Mouse (Mus musculus): ENCODE measurements around the gene 1700113H08Rik. TPM values are rescaled to one million over a fixed set of nuclear protein-coding genes. Genes with fewer than 3 reads are reported as not detected.

Gene 1700113H08Rik
- polyA plus RNA-seq, 1 experiment from 2014 or later: 0.37 TPM

DNA sequence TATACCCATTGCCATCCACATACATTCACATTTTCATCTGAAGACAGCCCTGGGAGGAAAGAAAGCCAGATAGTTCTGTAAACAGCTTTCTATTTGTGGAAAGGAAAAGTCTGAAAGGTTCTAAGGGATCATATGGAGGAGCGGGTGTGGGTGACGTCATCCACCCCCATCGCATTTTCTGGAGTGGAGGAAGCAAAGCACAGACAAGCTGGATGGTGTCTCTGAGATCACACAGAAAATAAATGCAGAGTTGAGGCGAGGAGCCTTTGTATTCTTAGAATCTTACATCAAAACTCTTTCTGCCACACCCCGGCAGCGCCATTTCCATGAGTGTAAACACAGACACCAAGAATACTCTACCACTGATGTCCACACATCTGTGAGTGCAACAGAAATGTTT is 26.4 kb downstream of the 1700113H08Rik start:
- H3K9ac ChIP-seq (replicated peaks): no peak overlapping the region
- WGBS: 92% methylated on average over 6 of the region's 6 CpGs
- H3K36me3 ChIP-seq: no peaks in the 10 kb centered on the region
- no peak overlapping the region for H3K27ac ChIP-seq (replicated peaks)
- no peaks in the 10 kb centered on the region for H3K4me1 ChIP-seq
- no peak overlapping the region for H3K4me3 ChIP-seq (replicated peaks)
- H3K9me3 ChIP-seq (replicated peaks): no peaks in the 10 kb centered on the region
- H3K4me2 ChIP-seq: no peak overlapping the region
- no peaks in the 10 kb centered on the region for H3K27me3 ChIP-seq (replicated peaks)
- ATAC-seq (ENCODE audit: low FRiP score): no peak

DNA sequence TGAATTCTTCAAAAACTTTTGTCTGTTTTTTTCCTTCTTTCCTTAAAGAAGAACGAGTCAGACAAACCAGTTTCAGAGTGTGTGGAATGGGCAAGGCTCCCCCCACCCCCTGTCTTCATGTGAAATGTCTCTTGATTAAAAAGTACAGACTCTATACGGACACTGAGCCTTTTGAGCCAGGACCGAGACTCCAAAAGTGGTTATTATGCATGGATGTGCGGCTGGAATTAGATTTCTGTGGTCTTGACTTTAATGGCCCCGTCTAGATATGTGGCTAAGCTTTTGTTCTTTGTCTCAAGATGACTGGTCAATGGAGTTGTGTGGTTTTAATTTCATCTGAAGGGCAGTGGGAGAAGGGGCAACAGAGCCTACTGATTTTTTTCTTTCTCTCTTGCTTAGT is 29.8 kb downstream of the 1700113H08Rik start:
- no peaks in the 10 kb centered on the region for H3K36me3 ChIP-seq
- H3K27me3 ChIP-seq (replicated peaks): no peaks in the 10 kb centered on the region
- ATAC-seq (ENCODE audit: low FRiP score): no peak
- no peak overlapping the region for H3K27ac ChIP-seq (replicated peaks)
- no peak overlapping the region for H3K9ac ChIP-seq (replicated peaks)
- H3K4me1 ChIP-seq: no peaks in the 10 kb centered on the region
- H3K4me2 ChIP-seq: no peak overlapping the region
- no peak overlapping the region for H3K4me3 ChIP-seq (replicated peaks)
- WGBS: 35% methylated on average over 5 of the region's 5 CpGs
- no peaks in the 10 kb centered on the region for H3K9me3 ChIP-seq (replicated peaks)

DNA sequence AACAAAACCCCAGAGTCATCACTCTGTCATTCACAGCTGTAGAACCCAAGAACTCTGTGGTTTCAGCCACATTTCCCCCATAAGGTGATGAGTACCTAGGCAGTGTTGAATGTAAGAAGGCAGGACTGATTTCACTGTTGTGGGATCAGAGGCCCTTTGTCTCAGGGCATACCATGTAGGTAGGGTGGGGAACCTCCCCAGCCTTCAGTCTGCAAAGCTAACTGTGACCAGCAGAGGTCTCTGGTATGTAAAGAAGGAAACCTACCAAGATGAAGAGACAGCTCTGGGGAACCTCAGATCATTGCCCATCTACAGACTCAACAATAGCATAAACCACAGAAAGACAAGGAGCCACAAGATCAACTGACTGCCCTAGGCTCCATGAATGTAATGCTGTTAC is 36.4 kb downstream of the 1700113H08Rik start:
- Histone ChIP-seq H3K36me3 (no peaks in the 10 kb centered on the region), H3K27me3 (replicated peaks) (no peaks in the 10 kb centered on the region), H3K4me3 (replicated peaks) (no peak overlapping the region), H3K9ac (replicated peaks) (no peak overlapping the region), H3K4me2 (no peak overlapping the region), H3K4me1 (no peaks in the 10 kb centered on the region), H3K27ac (replicated peaks) (no peak overlapping the region), H3K9me3 (replicated peaks) (no peaks in the 10 kb centered on the region)
- no peak for ATAC-seq (ENCODE audit: low FRiP score)

DNA sequence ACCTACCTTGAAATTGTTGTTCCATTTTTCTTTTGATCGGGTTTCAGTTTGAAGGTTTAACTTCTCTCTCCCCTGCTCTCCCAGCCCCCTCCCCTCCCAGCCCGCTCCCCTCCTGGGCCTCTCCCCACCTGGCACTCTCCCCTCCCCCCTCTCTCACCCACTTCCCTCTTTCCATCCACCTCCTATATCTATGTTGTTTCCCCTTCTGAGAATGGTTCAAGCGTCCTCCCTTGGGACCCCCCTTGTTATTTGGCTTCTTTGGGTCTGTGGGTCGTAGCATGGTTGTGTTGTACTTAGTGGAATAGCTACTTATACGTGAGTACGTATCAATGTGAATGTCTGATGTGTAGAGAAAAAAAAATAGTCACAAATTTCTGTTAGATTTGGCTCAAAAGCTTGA is 40.9 kb downstream of the 1700113H08Rik start:
- WGBS: 55% methylated on average over 6 of the region's 6 CpGs
- Histone ChIP-seq H3K36me3 (no peaks in the 10 kb centered on the region), H3K4me2 (no peak overlapping the region), H3K27me3 (replicated peaks) (no peaks in the 10 kb centered on the region), H3K4me3 (replicated peaks) (no peak overlapping the region), H3K27ac (replicated peaks) (no peak overlapping the region), H3K4me1 (peaks cover 10% of the 10 kb centered on the region; the same call in 1 of the 2 replicates), H3K9ac (replicated peaks) (no peak overlapping the region), H3K9me3 (replicated peaks) (no peaks in the 10 kb centered on the region)
- ATAC-seq (ENCODE audit: low FRiP score): no peak

DNA sequence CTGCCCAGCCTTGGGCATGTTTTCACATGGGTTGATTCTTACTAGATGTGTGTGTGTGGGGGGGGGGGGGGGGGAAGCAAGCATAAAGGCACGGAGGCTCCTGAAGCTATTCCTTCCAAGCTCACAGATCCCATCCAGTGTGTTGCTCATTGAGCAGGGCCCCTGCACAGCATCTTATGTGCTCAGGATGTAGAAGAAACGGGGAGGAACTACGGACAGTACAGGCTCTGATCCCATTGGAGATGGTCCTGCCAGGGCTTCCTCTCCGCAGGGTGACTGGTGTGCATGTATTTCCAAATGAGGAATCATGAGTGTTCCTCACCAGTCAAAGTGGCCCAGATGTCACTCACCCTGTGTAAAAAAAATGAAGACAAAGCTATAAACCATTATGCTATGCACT is 42.8 kb downstream of the 1700113H08Rik start:
- 39% methylated on average over 4 of the region's 4 CpGs for whole genome bisulfite sequencing
- no peak overlapping the region for H3K4me3 ChIP-seq (replicated peaks)
- peaks cover 10% of the 10 kb centered on the region; the same call in 1 of the 2 replicates for H3K4me1 ChIP-seq
- ATAC-seq (ENCODE audit: low FRiP score): no peak
- no peak overlapping the region for H3K9ac ChIP-seq (replicated peaks)
- H3K27ac ChIP-seq (replicated peaks): no peak overlapping the region
- no peak overlapping the region for H3K4me2 ChIP-seq
- no peaks in the 10 kb centered on the region for H3K9me3 ChIP-seq (replicated peaks)
- H3K27me3 ChIP-seq (replicated peaks): no peaks in the 10 kb centered on the region
- no peaks in the 10 kb centered on the region for H3K36me3 ChIP-seq

DNA sequence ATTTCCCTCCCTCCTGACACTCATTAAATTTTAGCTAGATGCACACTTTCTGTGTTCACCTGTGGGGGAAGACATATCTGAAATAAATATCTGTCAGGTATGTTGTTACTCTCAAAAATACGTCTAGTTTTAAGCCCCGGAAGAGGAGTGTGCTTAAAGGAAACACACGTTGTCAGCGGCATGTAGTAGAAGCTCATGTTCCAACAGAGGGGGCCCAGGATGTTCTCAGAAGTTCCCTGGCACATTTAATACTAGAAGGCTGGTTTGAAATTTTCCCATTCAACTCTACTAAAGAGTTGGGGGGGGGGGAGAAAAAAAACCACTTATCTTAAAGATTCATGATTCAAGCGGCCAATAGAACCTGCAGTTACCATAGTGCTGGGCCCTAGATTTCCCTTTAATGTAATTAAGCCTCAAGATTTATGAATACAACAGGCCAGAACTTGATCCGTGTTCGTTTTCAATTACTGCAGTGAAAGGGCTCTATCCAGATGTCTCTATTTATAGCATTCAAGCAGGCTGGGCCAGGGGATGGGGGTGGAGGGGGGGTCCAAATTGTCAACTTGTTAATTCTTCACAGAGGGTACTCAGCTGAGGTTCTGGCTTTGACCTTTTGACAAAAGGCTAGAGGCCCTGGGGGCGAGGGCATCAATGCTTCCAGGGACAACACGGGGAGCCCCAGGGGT is 43.6 kb downstream of the 1700113H08Rik start:
- 10% methylated on average over 9 of the region's 9 CpGs for WGBS
- Histone ChIP-seq H3K9ac (replicated peaks) (no peak overlapping the region), H3K4me2 (no peak overlapping the region), H3K27ac (replicated peaks) (no peak overlapping the region), H3K9me3 (replicated peaks) (no peaks in the 10 kb centered on the region), H3K27me3 (replicated peaks) (no peaks in the 10 kb centered on the region), H3K36me3 (no peaks in the 10 kb centered on the region), H3K4me3 (replicated peaks) (no peak overlapping the region), H3K4me1 (peaks cover 10% of the 10 kb centered on the region; the same call in 1 of the 2 replicates)
- peak; percentile 65 for ATAC-seq (ENCODE audit: low FRiP score)

DNA sequence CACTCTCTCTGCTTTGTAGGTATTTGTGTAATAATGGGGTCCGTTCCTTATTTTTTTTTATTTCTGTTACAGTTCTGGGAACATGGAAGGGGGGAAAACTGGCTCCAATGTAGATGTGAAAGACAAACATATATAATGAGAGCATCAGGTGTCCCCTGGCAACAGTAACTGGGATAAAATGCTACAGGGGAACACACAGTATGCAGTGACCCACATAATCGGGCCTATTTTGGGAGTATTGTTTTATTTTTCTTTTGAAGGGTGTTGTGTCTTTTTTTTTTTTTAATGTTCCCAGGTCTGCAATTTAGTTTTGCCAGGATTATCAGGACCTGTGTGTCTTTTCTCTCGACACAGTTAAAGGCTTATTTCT is 44.1 kb downstream of the 1700113H08Rik start:
- WGBS: 11% methylated on average over 3 of the region's 3 CpGs
- Histone ChIP-seq H3K4me3 (replicated peaks) (no peak overlapping the region), H3K4me1 (peaks cover 10% of the 10 kb centered on the region; the same call in 1 of the 2 replicates), H3K36me3 (no peaks in the 10 kb centered on the region), H3K9ac (replicated peaks) (no peak overlapping the region), H3K27me3 (replicated peaks) (no peaks in the 10 kb centered on the region), H3K4me2 (no peak overlapping the region), H3K27ac (replicated peaks) (no peak overlapping the region), H3K9me3 (replicated peaks) (no peaks in the 10 kb centered on the region)
- no peak for ATAC-seq (ENCODE audit: low FRiP score)

DNA sequence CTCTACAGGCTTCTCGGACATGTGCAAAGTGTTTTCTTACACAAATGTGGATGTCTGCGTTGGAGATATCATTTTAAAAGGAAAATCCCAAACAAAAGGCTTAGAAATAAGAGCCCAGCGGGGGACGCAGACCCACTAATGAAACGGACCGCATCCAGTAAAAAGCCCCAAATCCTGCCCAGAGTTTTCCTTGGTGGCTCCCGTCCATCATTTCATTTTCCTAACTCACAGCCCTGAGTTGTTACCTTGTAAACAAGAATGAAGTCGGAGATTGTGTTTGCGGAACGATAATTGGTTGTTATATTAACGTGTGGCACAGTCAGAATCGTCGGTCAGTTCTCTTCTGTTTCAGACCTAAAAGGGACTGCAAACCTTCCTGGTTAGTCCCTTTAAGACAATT is 44.6 kb downstream of the 1700113H08Rik start:
- no peak overlapping the region for H3K4me3 ChIP-seq (replicated peaks)
- peaks cover 10% of the 10 kb centered on the region; the same call in 1 of the 2 replicates for H3K4me1 ChIP-seq
- H3K36me3 ChIP-seq: no peaks in the 10 kb centered on the region
- no peak overlapping the region for H3K27ac ChIP-seq (replicated peaks)
- peak overlapping the region; percentile 16; the same call in 1 of the 2 replicates for H3K4me2 ChIP-seq
- no peaks in the 10 kb centered on the region for H3K27me3 ChIP-seq (replicated peaks)
- WGBS: 28% methylated on average over 13 of the region's 13 CpGs
- H3K9ac ChIP-seq (replicated peaks): no peak overlapping the region
- H3K9me3 ChIP-seq (replicated peaks): no peaks in the 10 kb centered on the region
- ATAC-seq (ENCODE audit: low FRiP score): no peak

DNA sequence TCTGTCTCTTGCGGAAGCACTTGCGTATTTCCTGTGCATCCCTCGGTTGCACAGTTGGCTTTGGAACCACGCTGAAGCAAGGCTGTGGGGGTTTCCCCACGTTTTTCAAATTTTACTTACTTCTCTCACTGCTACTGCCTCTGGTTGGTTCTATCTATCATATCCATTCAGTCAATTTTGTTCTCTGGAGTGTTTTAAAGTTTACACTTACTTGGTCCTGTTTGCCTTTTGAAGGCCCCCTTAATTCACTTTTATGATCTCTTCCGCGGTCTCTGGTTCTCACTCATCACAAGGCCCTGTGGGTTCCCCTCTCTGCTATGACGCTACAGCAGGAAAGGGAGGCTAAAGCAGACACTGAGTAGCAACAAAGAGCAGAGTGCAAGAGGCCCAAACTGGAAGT is 45.4 kb downstream of the 1700113H08Rik start:
- no peak overlapping the region for H3K27ac ChIP-seq (replicated peaks)
- ATAC-seq (ENCODE audit: low FRiP score): no peak
- no peak overlapping the region for H3K9ac ChIP-seq (replicated peaks)
- H3K27me3 ChIP-seq (replicated peaks): no peaks in the 10 kb centered on the region
- H3K4me1 ChIP-seq: peaks cover 10% of the 10 kb centered on the region; the same call in 1 of the 2 replicates
- no peak overlapping the region for H3K4me2 ChIP-seq
- H3K36me3 ChIP-seq: no peaks in the 10 kb centered on the region
- H3K4me3 ChIP-seq (replicated peaks): no peak overlapping the region
- 28% methylated on average over 8 of the region's 8 CpGs for WGBS
- H3K9me3 ChIP-seq (replicated peaks): no peaks in the 10 kb centered on the region

DNA sequence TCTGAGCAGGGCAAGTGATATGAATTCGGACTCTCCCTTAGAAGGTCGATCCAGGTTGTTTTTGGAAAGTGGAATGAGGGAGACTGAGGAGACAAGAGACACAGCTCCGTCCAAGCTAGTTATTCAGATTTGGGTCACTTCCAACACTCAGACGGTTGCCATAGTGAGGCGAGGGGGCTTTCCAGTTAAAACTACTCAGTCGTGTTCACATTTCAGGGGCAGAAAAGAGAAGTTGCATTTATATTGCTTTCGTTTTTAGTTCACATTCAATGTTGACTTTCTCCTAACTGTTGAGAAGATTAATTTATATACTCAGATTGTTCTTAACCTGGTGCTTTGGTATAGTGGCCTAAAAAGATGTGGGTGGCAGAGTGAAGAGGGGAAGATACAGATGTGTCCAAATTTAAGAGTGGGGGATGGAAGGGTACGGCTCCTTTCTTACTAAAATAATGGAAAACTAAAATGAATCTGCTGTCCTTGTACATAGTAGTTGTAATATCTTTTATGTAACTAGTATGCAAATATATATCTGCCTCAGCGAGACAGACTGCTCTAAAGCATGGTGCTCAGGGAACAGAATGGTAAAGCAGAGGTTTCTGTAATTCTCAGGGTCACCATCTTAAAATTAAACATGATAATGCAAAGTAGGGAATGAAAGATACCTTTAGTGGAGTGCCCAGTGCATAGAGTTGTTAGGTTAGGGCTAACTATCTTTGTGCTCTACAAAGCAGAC is 49.9 kb downstream of the 1700113H08Rik start:
- peaks cover 5% of the 10 kb centered on the region; the same call in 1 of the 2 replicates for H3K4me1 ChIP-seq
- H3K9ac ChIP-seq (replicated peaks): no peak overlapping the region
- no peak overlapping the region for H3K27ac ChIP-seq (replicated peaks)
- no peaks in the 10 kb centered on the region for H3K36me3 ChIP-seq
- no peak overlapping the region for H3K4me3 ChIP-seq (replicated peaks)
- no peak for ATAC-seq (ENCODE audit: low FRiP score)
- no peak overlapping the region for H3K4me2 ChIP-seq
- 65% methylated on average over 9 of the region's 9 CpGs for WGBS
- no peaks in the 10 kb centered on the region for H3K9me3 ChIP-seq (replicated peaks)
- no peaks in the 10 kb centered on the region for H3K27me3 ChIP-seq (replicated peaks)

DNA sequence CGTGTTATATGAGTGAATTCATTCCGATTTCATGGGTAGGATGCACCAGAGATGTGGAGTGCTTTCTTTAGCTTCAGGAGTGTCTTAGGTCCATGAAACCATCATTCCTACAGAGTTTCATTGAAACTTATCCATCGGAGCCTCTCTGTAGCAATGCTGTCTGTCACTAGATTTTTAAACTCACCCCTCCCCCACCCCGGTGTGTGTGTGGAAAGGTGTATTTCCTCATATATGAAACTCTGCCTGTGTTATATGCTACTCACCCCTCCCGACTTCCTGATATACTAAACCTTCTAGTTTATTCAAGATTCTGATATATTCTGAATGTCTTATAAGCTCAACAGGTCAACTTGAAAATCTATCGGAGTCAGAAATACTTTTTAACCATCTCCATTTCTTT is 50.5 kb downstream of the 1700113H08Rik start:
- Histone ChIP-seq H3K27me3 (replicated peaks) (no peaks in the 10 kb centered on the region), H3K36me3 (no peaks in the 10 kb centered on the region), H3K4me2 (no peak overlapping the region), H3K4me3 (replicated peaks) (no peak overlapping the region), H3K9ac (replicated peaks) (no peak overlapping the region), H3K4me1 (peaks cover 1% of the 10 kb centered on the region; the same call in 1 of the 2 replicates), H3K9me3 (replicated peaks) (no peaks in the 10 kb centered on the region), H3K27ac (replicated peaks) (no peak overlapping the region)
- 91% methylated on average over 6 of the region's 6 CpGs for WGBS
- ATAC-seq (ENCODE audit: low FRiP score): no peak

DNA sequence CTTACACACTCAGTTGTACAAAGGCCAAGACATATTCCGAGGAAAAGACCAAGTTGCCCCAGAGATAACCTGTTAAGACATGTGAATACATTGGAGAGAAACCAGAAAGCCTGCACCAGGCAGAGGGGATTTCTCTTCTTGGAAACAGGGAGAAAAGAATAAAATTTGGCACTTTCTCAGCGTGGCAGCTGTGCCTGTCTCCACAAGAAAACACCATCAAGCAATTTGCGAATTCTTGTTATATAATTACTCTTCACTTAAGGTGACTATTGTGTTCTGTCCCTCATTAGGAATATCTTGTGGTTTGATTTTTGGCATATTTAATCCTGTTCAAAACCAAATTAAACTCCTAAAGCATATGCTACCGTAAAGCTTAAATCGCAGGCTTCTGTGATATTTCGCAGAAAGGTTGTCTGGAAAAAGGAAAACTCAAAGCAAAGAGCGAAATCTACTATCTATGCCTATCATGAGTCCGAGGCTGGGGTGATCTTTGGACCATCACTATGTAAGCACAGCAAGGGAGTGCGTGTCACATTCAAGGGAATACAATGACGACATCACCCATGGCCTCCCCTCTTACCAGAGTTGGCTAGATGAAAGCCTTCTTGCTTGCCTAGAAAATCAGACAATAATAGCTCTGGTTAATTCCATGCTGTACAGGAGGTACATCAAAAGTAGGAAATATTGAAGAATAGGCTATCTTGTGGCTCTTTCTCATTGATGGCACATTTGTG is 51.4 kb downstream of the 1700113H08Rik start:
- no peak for ATAC-seq (ENCODE audit: low FRiP score)
- WGBS: 82% methylated on average over 10 of the region's 10 CpGs

More for the DNA sequence above, 51.4 kb downstream of the 1700113H08Rik start:
- H3K9me3 ChIP-seq (replicated peaks): no peaks in the 10 kb centered on the region
- H3K4me3 ChIP-seq (replicated peaks): no peak overlapping the region
- H3K36me3 ChIP-seq: no peaks in the 10 kb centered on the region
- no peaks in the 10 kb centered on the region for H3K27me3 ChIP-seq (replicated peaks)
- no peak overlapping the region for H3K9ac ChIP-seq (replicated peaks)
- no peak overlapping the region for H3K27ac ChIP-seq (replicated peaks)
- H3K4me2 ChIP-seq: no peak overlapping the region
- H3K4me1 ChIP-seq: no peaks in the 10 kb centered on the region

Data from neural tube, embryonic 15.5 days (tissue).